Mouse (Mus musculus) skeletal muscle tissue, adult 2 months (tissue): ENCODE results near the gene Rnase4.
A peak's percentile ranks its signal among the peaks of the same experiment; 100 is the strongest.

Experiments used
- DNase-seq: peaks from one replicate; pipeline ENCODE4 v3.0.0-alpha.2; 2012; ENCODE audit warnings: low read depth, low spot score

Rnase4 gene

DNA sequence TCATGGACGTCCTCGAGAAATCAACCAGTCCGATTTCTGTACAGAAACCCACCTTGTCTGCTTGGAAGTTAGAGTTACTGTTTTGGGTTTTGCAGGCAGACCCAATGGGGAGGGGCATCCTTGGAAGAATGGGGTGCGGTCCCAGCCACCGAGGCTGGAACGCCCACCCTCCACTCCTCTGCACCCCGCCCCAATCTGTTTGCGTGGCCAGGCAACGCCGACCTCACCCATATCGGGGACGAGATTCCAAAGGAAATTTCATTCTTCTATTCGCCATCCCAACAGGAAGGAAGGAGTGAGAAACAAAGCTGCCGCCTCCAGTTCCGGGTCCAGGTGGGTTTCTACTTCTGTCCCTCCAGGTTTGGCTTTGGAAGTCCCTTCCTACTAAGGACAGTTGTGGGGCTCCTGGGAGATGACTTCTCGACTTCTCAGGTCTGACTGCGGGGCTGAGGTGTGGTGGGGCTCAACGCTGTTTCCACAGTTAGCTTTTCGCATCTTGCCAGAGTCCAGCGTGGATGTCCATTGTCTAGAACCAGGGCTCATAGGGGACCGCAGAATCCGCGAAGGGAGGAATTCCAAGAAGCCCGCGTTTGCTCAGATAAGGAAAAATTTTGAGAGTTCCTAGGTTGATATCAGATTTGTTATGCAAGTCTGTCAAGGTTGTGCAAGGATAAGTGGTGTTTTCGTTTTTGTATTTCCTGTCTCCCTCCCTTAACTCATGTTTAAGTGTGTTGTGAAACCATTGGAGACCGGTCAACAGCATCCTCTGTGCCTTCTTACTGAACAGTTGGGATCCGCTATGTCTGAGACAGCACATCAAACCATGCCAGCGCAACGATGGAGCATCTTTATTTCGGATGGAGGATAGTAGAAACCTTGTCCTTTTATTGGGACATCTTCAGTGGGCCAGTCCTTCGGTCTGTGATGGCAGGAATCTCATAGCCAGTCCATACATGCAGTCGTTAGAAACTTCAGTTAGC, at the start of gene Rnase4, which contains the start of gene Ang:
TSS of gene Rnase4 (plus strand) at position 157 of the 980 bp plus-strand sequence.
TSS of gene Ang (plus strand) at position 230 of the 980 bp plus-strand sequence.
- peak; percentile 77 for DNase-seq

DNA sequence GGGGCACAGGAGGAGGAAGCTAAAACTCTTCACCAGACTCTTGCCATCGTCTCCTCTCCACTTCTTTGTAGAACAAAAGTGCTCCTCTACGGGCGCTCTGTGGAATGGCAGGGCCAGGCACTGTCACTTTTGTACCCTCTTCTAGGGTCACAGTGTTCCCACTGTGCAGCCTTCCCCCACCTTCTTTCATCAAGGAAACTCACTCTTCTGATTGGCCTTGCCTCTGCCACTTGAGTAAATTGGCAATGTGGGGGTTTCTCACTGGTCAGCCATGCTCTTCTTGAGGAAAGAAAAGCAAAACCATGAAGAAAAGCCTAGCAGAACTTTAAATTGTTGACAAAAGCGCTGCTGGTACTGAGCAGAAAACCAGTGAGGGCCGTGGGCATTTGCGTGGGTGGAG, 49.1 kb upstream of the Rnase4 start, which contains the start of gene Rnase9:
TSS of gene Rnase9 (minus strand) at position 101 of the 400 bp plus-strand sequence.
- DNase-seq: no peak

DNA sequence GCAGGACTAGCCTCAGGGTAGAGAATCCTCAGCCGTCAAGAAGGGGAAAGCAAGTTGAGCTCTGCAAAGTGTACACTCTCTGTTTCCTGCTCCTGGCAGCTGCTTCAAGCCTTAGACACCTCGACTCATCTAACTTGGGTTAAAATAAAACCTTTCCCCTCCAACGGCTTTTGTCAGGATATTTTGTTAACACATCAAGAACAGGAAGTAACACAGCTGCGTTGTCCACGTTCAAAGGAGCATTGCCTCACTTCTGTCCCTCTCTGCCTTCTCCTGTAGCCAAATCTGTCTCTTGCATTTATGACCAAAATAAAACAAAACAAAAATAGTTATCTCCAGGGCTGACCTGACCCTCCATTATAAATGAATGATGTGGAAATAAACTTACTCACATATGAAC, 43.0 kb upstream of the Rnase4 start:
- DNase-seq: no peak

DNA sequence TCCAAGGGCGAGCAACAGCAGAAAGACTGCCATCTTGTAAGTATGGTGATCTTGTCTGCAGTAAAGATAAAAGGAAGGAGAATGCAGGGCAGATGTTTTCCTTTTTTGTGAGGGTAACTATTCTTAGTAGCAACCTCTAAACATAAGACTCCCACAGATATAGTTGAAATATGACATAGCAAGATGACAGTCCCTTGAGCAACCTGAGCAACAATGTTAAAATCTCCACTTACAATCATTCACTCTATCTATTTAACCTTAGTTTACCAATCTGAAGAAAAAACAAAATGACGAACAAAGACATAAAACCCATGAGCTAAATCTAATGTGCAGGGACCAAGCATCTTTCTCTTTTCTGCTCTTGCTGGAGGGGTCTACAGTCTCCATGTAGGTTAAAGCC, 40.8 kb upstream of the Rnase4 start, which contains the start of gene Rnase11:
TSS of gene Rnase11 (minus strand) at position 101 of the 400 bp plus-strand sequence.
- no peak for DNase-seq

DNA sequence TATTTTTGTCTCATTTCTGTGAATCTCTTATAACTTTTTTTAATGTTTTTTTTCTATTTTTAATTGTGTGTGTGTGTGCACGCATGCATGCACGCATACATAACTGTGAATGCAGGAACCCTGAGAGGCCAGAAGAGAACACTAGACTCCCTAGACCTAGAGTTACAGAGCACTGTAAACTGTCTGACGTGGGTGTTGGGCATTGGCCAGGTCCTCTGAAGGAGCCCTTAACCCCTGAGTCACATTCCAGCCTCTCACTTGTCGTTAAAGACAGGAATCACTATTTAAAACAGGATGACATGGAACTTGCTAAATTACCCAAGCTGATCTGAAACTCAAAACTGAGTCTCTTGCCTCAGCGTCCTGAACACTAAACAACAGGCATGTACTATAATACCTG, 38.9 kb upstream of the Rnase4 start:
- DNase-seq: no peak

DNA sequence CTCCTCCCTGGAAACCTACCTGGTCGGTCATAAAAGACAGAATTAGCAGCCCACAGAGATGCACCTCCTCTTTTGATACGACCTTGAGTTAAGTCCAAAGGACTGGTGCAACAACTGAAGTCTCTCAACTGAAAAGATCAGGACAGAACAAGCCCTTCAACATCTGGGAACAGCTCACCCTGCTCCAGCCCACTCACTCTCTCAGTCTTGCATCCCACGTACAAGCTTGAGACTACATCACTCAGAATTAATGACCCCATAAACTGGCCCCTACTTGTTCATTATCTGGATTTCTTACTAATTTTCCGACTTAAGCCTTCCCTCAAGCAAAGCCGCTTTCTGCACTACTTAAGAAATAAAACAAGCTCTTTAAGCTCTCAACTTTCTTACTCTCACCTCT, 37.7 kb upstream of the Rnase4 start:
- DNase-seq: no peak

DNA sequence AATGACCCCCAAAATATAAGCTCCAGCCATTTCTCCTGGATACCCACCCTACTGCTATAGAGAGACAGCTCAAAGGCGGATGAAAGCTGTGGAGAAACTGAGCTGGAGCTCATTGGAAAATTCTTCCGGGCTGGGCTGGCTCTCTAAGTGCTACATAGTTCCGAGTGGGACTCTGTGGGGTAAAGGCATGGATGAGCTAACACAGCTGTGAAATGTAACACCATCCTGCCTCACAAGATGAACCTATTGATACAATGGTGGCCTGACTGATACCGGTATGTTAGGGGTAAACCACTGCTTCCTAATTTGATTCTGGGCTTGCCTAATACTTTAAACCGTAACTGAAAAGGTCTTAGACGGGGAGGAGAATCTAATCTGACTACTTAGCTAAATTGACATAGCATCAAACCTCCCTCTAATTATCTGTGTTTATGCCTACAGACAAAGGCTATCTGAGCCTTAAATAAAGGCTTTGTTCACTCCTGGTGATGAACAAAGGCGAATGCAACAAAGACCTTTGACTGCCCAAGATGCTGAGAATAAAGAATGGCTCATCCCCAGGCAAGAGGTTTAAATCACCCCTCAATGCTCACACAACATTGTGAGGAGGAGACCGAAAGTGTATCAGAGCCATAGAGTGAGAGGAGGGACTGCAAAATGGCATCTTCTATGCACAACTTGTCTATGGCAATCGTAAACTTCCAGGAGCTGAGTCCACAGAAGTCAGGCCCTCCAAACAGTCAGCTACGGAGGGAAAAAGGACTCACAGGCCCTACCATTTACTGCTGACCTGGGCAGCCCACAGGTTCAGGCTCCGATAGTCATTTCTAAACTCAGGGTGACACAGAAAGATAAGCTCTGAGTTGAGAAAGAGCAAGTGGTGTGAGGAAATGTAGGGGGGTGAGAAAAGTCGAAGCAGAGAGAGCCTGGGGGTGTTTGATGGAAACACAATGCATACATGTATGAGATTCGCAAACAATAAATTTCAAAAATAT, 36.3 kb upstream of the Rnase4 start:
- DNase-seq: no peak

DNA sequence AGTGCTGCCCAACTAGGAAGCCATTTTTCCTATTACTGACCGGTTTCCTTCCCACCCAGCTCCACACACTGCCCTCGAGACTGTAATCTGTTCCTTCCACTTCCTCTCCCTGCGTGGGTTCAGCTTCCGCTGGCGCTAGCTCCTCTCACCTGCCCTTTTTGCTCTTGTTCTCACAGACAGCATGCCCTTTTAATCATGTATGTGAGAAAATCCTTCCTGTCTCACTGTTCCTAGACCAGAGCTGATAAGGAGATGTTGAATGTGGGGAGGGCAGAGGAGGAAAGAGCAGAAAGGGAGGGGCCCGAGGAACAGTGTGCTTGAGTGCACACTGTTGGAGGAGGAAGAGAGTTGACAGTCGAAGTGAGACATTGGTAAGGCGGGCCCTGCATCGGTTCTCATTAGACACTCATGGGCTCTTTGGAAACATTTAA, 33.5 kb upstream of the Rnase4 start, which contains the start of gene Rnase12:
TSS of gene Rnase12 (minus strand) at position 261 of the 431 bp plus-strand sequence.
- DNase-seq: no peak

DNA sequence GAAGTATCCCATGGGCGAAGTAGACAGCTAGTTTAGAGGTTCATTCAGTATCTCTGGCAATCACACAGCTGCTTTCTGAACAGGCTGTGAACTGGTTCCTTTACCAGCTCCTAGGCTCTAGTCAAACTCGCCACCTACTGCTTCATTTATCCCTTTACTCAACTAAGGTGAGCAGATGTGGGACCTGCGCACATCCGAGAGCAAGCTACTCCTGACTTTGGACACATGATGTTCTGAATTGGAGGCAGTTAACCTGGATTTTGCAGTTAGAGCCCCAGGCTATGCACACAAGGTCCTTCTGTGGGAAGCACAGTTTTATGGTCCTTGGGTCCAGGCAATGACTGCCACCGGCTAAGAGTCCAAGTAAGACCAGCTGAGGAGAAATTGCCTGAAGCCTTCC, 30.1 kb upstream of the Rnase4 start:
- no peak for DNase-seq

DNA sequence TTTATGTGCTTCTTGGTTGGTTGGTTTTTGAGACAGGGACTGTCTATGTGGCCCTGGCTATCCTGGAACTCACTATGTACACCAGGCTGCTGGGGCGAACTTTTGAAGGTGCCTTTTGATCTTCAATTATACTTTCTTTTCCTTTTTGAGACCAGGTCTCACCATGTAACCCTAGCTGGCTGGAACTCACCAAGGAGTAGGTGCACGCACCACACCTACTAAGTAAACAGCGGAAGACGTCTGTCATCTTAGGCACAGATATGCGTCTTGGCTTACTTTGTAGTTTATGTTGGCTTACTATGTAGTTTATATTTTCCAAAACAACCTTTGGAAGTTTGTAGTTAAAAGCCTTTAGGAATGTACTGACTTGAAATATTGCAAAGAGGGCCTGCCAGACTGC, 21.9 kb upstream of the Rnase4 start:
- DNase-seq: no peak

DNA sequence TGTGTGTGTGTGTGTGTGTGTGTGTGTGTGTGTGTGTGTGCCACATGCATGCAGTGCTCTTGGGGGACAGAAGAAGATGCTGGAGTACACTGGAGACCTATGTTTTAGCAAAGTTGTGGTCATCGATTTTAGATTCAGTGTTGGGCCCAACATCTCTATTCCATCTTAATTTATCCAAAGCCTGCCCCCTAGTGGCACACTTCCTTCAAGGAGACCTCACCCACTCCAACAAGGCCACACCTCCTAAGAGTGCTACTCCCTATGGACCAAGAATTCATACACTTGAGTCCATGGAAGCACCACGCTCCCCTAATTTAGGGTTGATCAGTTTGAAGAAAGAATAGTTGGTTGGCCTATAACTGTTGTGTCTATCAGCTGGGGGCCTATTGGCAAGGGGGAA, 21.3 kb upstream of the Rnase4 start:
- DNase-seq: no peak

DNA sequence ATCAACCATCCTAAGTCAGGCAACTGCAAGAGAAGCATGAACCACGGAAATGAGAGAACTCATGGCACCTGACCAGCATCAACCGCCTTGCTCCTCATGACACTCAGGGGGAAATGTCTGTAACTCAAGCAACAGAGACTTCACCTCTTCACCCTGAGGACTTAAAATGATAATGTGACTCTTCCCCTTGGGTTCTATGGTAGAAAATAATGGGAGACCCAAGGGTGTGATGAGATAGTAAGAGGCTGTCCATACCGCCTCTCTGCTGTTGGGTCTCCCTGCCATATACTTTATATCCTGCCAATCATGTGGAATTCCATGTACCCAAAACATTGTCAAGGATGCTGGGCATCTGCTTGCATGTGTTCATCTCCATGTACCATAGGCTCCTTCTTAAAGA, 16.5 kb upstream of the Rnase4 start, which contains the start of gene Olfr750:
TSS of gene Olfr750 (minus strand) at position 101 of the 400 bp plus-strand sequence.
- DNase-seq: no peak

DNA sequence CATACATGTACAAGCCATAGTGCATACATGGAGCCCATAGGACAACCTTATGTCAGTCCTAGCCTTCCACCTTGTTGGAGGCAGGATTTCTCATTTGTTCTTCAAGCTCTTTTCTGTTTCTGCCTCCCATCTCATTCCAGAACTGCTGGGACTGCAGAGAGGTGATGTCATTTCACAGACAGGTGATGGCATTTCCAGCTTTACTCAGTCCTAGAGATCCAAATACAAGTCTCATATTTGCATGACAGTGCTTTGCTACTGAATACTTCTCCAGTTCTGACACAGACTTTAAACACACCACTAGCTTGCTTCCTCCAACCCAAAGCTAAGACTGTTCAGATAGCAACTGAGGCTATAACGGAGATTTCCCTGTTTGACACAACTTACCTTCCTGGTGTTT, 11.7 kb upstream of the Rnase4 start:
- no peak for DNase-seq

DNA sequence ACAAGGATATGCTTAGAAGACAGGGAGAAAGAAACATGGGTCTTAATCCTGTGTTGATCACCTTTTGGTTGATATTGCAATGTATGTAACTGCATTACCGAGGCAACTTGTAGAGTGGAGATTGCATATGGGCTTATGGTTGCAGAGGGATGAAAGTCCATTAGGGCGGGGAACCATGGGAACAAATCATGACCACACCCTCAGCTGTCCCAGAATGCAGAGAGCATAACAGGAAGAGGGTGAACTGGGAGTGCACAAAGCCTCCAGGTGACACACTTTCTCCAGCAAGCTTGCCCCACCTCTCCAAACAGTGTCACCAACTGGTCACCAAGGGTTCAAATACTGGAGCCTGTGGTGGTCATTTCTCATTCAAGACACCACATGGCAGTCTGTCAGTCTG, 9.8 kb upstream of the Rnase4 start:
- no peak for DNase-seq

DNA sequence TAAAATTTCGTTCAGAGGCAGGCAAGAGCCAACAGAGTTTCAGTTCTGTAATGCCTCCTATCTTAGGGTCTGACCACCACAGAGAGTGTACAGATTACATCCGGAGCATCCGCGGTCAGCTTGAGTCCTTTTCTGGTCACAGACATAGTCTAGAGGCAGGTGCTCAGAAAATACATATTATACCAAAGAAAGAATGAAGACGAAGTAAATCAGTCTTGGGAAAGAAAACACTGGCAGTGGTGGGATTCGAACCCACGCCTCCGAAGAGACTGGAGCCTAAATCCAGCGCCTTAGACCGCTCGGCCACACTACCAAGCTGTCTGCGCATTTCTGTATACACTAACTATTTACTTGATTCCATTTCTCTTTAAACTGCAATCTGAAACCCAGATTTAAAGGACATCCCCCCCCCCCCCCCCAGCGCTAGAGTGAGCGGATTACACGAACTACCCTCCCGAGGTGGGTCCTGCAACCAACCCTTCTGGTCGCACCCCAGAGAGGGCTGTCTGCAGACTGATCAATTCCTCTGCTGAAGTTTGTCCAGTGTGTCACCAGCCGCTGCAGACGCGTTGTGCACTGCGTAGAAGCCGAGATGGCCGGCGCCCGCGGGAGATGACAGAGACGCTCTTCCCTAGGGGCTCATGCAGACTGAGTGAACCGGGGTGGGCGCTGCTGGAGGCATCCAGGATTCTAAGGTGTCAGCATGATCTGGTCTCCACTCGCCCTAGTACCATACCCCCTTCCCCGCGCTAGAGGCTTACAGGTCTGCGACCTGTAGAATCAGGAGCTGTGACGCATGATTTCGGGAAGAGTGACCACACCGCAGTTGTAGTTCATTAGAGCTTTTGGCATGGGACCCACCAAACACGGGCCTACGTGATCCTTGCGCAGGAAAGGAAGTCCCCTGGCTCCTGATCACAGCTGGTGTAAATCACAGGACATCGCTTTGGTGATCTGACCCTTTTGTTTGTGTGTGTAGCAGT, 8.0 kb upstream of the Rnase4 start:
- no peak for DNase-seq

DNA sequence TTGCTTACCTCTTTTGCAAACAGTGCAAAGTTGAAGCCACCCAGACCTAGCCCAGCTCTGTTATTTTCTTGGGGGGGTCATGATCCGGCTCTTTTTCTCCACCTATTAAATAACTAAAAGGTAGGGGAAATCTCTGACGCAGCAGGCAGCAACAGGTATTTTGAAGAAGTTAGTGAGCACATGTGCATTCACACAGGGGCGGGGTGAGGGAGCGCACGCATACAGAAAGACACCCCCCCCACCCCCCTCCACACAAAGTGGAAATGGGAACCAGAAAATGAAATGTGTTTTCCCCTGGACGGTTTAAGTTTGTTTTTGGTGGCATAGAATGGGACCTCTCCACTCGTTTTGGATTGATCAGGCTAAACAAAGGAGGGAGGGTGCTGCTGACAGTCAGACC, 7.1 kb upstream of the Rnase4 start:
- no peak for DNase-seq

DNA sequence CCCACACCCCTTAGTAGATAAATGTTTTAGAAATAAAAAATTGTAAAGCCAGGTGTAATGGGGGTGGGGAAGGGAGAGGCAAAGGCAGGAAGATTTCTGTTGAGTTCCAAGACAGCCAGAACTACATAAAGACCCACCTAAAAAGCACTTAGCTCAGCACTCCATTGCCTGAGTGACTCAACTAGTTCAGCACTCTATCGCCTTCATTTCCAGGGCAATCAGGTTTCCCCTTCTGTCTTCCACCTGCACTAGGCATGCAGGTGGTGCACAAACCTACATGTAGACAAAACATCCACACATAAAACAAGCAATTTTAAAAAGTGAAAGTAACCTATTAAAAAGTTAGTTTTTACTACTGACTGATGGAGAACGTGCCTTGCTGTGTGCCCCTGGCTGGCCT, 5.8 kb upstream of the Rnase4 start:
- DNase-seq: no peak

DNA sequence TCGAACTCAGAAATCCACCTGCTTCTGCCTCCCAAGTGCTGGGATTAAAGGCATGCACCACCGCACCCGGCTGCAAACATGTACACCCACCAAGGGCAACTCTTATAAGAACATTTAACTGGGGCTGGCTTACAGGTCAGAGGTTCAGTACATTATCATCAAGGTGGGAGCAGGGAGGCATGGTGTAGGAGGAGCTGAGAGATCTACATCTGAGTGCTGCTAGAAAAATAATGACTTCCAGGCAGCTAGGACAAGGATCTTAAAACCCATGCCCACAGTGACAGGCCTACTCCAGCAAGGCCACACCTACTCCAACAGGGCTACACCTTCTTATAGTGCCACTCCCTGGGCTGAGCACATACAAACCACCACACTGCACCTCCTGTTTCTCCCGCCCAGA, 5.0 kb upstream of the Rnase4 start:
- DNase-seq: no peak

DNA sequence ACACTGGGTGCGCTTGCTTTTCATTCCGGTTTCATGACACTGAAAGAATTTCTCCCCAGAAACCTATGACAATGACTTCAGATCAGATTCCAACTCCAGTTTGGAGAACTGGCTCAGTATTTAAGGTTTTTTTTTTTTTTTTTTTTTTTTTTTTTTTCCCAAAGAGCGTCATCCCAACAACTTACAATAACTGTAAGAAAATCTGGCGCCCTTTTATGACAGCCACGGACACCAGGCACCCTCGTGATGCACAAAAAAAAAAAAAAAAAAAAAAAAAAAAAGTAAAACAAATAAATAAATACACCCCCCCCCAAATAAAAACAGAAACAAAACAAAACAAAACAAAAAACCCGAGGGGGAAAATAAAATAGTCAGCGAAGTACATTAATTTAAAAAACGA, 3.1 kb upstream of the Rnase4 start:
- DNase-seq: no peak

DNA sequence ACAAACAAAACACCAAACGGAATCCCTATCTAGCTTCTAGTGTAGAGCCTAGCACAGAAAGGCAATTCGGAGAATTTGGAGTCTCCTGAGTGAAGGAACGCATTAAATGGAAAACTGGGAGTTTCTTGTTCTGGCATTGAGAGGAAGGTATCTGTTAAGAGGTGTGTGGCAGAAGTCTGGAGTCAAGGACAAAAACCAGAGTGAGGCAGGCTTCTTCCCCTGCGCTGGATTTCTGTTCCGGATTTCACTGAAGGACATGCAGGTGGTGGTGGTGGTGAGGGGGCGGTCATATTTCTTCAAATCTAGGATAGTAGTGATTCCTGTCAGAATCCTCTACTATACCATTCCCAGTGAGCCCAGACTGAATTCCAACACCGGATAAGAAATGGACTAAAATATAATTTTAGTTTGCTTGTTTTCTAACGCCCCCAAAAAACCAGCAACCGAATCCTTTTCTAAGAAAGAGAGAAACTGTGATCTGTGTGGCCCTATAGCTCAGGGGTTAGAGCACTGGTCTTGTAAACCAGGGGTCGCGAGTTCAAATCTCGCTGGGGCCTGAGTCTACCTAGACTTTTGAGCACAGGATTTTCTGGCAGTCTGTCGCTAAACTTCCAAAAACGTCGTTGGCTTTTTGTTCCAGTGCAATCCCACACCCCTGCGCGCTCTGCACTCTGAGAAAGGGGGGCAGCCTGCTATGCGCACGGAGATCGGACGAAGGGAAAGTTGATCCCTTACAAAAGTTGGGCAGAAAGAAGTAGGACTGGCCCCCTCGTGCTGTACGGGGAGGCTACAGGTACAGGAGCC, 2.5 kb upstream of the Rnase4 start:
- peak; percentile 81 for DNase-seq
